Mouse (Mus musculus): Measurements from ENCODE around the gene Ppil1.
"Not testable (repeated sequence)": the region's sequence is repeated elsewhere in the genome, so short reads cannot be mapped to it uniquely, and the experiment has no call there.

The Ppil1 gene

DNA sequence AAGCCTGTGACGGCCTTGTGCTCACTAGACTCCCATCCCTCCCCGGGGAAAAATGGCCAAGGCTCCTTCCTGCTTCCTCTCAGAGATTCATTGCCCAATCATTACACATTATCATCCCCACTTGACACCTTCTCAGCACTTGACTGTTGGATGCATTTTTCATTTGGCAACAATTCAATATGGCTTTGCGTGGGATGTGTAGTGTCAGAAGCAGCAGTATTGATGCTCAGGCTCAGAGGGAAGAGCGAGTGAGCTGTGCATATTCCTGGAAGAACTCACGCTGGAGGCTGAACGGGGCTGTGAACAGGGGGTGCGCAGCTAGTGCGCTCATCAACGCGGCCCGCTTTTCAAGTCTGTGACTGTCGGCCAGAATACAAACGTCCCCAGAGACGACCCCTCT is 13.0 kb downstream of the Ppil1 start:
- not testable (repeated sequence) for DNase-seq

- DNase-seq: no peak
These were observed 14.5 kb downstream of the Ppil1 start for GRCm38 (mm10) chr17:29249512-29249911.

- no peak for DNase-seq
These were observed 16.1 kb downstream of the Ppil1 start for GRCm38 (mm10) chr17:29247881-29248280.

DNA sequence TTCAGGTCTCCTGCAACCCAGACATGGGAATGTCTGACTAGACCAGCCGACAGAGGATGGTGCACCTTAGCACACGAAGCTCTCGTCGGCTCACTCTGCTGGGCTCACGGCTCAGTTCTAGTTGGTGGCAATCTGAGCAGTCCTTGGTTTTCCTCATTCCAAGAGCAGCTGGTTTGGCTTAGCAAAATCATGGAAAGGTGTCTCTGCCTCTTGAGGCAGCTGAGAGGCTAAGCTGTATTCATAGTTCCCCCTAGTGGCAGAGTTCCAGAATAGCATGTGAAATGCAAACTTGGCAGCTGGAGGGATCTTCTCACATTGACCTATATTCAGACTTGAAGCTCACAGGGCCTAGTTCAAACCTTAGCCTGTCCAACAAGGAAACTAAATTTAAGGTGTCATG is 17.4 kb downstream of the Ppil1 start:
- peak; percentile 45 for DNase-seq

GRCm38 (mm10) chr17:29245725-29246124 is 18.3 kb downstream of the Ppil1 start:
- DNase-seq: no peak

- no peak for DNase-seq
These were observed 19.1 kb downstream of the Ppil1 start for GRCm38 (mm10) chr17:29244912-29245311.

DNA sequence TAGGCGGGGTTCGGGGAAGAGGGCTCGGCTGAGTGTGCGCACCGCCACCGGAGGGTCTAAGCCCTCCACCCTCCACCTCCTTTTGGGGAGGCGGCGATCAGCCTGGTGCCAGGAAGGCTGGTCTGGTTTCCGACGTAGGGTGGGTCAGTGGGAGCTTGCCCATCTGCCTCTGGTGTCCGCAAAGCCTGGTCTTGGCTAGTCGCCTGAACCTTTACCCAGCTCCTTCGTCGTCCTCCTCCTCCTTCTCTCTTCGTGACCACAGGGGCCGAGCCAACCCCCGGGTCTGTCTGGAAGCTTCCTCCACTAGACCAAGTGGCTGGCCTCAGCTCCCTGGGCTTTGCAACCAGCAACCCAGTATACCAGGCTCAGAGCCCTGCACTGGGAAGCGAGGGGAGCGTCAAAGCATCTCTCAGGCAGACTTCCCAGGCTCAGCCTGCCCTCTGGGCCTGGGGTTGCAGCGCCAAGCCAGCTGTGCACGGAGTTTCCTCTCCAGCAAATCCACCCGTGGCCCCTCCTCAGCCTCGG is 25.5 kb downstream of the Ppil1 start:
- DNase-seq: no peak

- no peak for DNase-seq
These were observed 26.1 kb downstream of the Ppil1 start, which contains the start of gene Cpne5 for GRCm38 (mm10) chr17:29237772-29238420. Cpne5 (minus strand) TSS chr17:29238167.

DNA sequence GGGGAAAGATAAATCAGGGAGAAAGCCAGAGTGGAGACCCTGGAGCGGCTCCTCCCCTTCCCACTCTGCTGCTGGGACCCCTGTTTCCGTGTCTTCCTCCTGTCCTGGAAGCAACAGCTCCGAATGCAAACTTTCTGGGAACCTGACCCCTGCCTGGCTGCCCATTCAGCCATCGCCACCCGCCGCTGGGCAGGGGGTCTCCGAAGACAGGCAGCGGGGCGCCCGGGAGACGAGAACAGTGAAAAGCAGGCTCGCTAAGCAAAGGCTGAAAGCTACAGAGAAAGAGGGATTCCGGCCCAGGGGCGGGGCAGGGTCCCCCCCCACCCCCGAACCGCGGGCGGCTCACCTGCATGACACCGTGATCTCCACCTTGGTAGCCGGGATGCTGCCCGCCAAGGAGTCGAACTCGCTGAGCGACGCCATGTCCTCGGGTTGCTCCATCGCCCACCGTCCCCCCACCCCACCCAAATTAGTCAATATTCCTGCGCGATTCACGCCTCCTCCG is 26.7 kb downstream of the Ppil1 start:
- no peak for DNase-seq

DNA sequence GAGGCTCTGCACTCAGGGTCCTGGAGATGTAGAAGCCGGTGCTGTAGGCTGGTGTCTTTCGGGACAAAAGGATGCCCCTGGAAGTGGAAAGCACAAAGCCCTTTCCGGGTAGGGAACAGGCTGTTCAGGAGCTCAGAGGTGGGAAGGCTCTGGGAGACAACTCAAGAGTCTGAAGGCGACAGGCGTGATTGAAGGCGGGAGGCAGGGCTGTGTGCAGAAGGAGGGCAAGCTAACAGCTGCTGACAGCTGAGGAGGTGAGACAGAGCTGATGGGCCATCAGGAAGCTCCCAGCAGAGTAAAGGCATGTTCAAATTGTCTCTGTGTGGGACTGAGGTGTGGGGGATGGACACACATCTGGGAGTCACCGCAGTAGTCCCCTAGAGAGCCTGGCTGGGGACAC is 27.9 kb downstream of the Ppil1 start:
- no peak for DNase-seq

- DNase-seq: no peak
These were observed 32.9 kb downstream of the Ppil1 start for GRCm38 (mm10) chr17:29231109-29231508.

GRCm38 (mm10) chr17:29220631-29221030 is 43.4 kb downstream of the Ppil1 start:
- no peak for DNase-seq

DNA sequence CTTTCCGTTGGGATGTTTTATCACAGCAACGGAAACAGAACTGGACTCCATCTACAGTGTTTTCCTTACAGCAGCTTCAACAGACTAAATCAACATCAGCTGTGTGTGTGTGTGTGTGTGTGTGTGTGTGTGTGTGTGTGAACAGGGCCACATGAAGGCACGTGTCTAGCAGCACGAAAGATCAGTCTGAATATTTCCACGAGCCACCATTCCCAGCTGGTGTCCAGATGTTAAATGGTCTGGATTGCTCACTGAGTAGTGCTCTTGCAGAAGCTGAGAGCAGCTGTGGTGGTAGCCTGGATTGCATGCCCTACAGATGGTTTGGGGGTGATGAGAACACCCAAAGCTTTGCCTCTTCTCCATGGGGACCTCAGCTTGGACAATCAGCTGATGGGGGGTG is 46.0 kb downstream of the Ppil1 start:
- DNase-seq: no peak

GRCm38 (mm10) chr17:29216078-29216477 is 47.9 kb downstream of the Ppil1 start:
- DNase-seq: no peak

DNA sequence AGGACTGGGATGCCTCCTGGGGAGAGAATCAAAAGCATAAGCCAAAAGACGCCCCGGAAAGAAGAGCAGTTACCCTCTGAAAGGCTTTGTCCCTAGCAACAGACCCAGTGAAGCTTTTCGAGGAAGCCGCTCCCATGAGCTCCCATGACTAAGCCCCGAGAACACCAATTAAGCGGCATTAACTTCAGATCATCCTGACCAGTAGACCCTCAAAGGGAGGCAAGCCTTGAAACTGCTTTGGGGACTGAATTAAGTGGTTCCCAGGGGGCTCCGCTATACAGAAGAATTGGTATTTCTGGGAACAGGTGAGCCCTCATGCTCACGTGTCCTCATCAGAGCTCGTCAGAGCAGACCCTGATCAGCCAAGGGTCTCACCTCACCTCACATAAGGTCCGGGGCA is 49.3 kb downstream of the Ppil1 start:
- no peak for DNase-seq

- no peak for DNase-seq
These were observed 49.9 kb downstream of the Ppil1 start for GRCm38 (mm10) chr17:29214193-29214456.

- DNase-seq: no peak
These were observed 50.4 kb downstream of the Ppil1 start for GRCm38 (mm10) chr17:29213381-29214192.

DNA sequence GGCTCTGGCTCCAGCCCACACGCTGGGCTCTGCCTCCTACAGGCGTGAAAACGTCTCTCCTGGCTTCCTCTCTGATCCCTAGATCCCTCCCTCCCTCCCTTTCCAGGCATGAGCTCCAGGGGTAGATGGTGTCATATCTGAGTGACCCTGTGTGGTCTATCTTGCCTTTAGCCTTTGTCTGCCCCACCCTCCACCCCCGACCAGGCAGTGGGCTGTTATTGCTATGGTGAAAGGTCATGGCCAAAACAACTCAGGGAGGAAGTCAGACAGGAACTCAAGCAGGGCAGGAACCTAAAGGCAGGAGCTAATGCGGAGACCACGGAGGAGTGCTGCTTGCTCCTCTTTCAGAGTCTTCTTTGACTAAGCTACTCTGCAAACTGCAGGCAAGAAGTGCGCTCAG is 52.1 kb downstream of the Ppil1 start:
- no peak for DNase-seq

- DNase-seq: no peak
These were observed 53.9 kb downstream of the Ppil1 start for GRCm38 (mm10) chr17:29210037-29210436.

GRCm38 (mm10) chr17:29206052-29206451 is 57.9 kb downstream of the Ppil1 start:
- DNase-seq: no peak

DNA sequence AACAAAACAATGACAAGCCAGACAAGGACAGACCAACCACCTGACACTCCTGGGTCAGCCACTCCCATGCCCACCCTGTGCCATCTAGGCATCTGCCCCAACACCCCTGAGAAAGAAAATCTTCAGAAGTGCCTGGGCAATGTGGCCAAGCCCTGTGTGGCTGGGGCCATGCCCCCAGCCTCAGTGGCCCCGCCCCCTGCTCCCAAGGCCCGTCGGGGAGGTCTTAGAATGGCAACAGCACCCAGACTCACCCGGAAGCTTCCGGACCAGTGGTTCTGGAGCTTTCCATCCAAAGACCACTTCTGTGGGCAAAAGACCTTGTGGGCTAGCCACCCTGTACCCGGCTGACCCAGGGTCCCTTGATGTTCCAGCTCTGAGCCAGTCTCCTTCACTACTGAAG is 61.4 kb downstream of the Ppil1 start:
- DNase-seq: no peak

Measured in cerebellum, adult 8-10 months (tissue).